Mouse (Mus musculus): ENCODE measurements around the gene Uts2r.

GRCm38 (mm10) chr11:121154203-121154602 is 5.9 kb upstream of the Uts2r start:
- TF ChIP-seq POLR2A (IDR thresholded peaks at IDR 0.05; ENCODE audit: extremely low read depth, insufficient read depth, low read length) (no peak), CTCF (IDR thresholded peaks at IDR 0.05; ENCODE audit: extremely low read depth, insufficient read depth, low read length) (no peak)
